Mouse (Mus musculus) stomach, embryonic 16.5 days (tissue): ENCODE results near the gene Olfr99. TPM values are rescaled to one million over a fixed set of nuclear protein-coding genes. Genes with fewer than 3 reads are reported as not detected.
"Not testable (repeated sequence)": the region's sequence is repeated elsewhere in the genome, so short reads cannot be mapped to it uniquely, and the experiment has no call there.

Source experiments
- ATAC-seq: fragments of 200-750 bp; cut with Nextera tagmentation; 2 replicates; pipeline ENCODE4 v1.8.0; 2017; ENCODE audit warnings: moderate number of reproducible peaks, moderate TSS enrichment; ENCODE audit not compliant: insufficient read depth, low FRiP score
- H3K27ac ChIP-seq: fragments of 300-500 bp; sonication (generic); 2 replicates; pipeline ENCODE4 v1.5.1; 2014; ENCODE audit warnings: low read length
- H3K27me3 ChIP-seq: fragments of 300-500 bp; sonication (generic); 2 replicates; pipeline ENCODE4 v1.6.1; 2014; ENCODE audit warnings: low read length, control low read depth, mixed read lengths; ENCODE audit not compliant: control insufficient read depth, insufficient read depth
- H3K36me3 ChIP-seq: fragments of 300-500 bp; sonication (generic); 2 replicates; pipeline ENCODE4 v1.6.1; 2014; ENCODE audit warnings: low read length; ENCODE audit not compliant: control insufficient read depth, insufficient read depth
- H3K4me1 ChIP-seq: fragments of 300-500 bp; sonication (generic); 2 replicates; pipeline ENCODE4 v1.6.1; 2014; ENCODE audit warnings: low read length, control low read depth, mixed read lengths; ENCODE audit not compliant: control insufficient read depth, insufficient read depth
- H3K4me2 ChIP-seq: fragments of 300-500 bp; sonication (generic); 2 replicates; pipeline ENCODE4 v1.6.1; 2014; ENCODE audit warnings: low read depth, low read length, mixed read lengths
- H3K4me3 ChIP-seq: fragments of 300-500 bp; sonication (generic); replicated peaks from 2 replicates; pipeline ENCODE4 v1.5.1; 2014; ENCODE audit warnings: mild to moderate bottlenecking, low read length
- H3K9ac ChIP-seq: fragments of 300-500 bp; sonication (generic); 2 replicates; pipeline ENCODE4 v1.6.1; 2014; ENCODE audit warnings: low read length
- H3K9me3 ChIP-seq: fragments of 300-500 bp; sonication (generic); replicated peaks from 2 replicates; pipeline ENCODE4 v1.6.1; 2016; ENCODE audit warnings: low read length, control low read depth; ENCODE audit not compliant: control insufficient read depth
- WGBS: fragments of 180-500 bp; shearing (Covaris S2); extraction: QIAGEN DNeasy Blood & Tissue Kit; methylation state at CpG from one replicate; pipeline ENCODE4 v1.1.7; 2014; 5-methylcytosine and 5-hydroxymethylcytosine counted together
- polyA plus RNA-seq: library from polyadenylated mRNA; unstranded; fragments of >200 nt; fragmentation: Nextera tagmentation; extraction: Ambion mirVana; gene quantifications from 2 replicates; pipeline ENCODE4 v1.2.1, GENCODE M21; 2015

The Olfr99 gene
- polyA plus RNA-seq, 1 experiment from 2014 or later = not detected

- peak within 1 kb of the TSS; percentile 67 for H3K9ac ChIP-seq
- peak; percentile 91 for ATAC-seq
- WGBS = 2% methylated on average over 26 of the region's 26 CpGs
These were observed 13.1 kb downstream of the Olfr99 start, which contains the start of gene H2-M3 for GRCm38 (mm10) chr17:37270058-37270701. H2-M3 (plus strand) TSS chr17:37270220.

DNA sequence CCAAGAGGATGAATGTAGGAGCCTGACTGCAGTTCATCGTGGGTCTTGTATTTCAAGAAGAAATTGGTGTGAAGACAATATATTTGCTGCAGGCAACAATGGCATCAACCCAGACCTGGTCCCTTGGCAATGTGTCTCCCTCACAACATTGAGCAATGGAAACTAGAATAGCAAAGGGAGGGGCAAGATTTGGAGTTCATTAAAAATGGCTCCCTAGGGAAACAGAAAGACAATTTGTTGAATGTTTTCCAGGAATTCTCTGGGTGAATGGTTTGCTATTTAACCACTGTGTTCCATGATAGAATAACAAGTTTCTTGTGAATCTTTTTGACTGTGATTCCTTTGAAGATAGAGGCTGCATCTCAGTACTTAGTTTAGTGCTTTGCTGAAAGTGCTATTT lies 19.6 kb downstream of the Olfr99 start, which contains the start of gene Olfr98:
TSS of gene Olfr98 (minus strand) at position 124 of the 400 bp plus-strand sequence.
- H3K4me1 ChIP-seq = no peaks in the 10 kb centered on the region
- H3K4me2 ChIP-seq = no peak within 1 kb of the TSS
- 90% methylated on average over 1 of the region's 1 CpGs for WGBS
- no peaks in the 10 kb centered on the region for H3K9me3 ChIP-seq
- H3K36me3 ChIP-seq = no peaks in the 10 kb centered on the region
- ATAC-seq = no peak
- H3K9ac ChIP-seq = no peak within 1 kb of the TSS
- no peak within 1 kb of the TSS for H3K4me3 ChIP-seq
- no peaks in the 10 kb centered on the region for H3K27me3 ChIP-seq
- no peak within 1 kb of the TSS for H3K27ac ChIP-seq

More at GRCm38 (mm10) chr17:37270058-37270701, 13.1 kb downstream of the Olfr99 start, which contains the start of gene H2-M3:
- Histone ChIP-seq H3K9me3 (no peaks in the 10 kb centered on the region), H3K4me2 (peak within 1 kb of the TSS; percentile 94), H3K36me3 (no peaks in the 10 kb centered on the region), H3K4me1 (no peaks in the 10 kb centered on the region), H3K4me3 (peak within 1 kb of the TSS; percentile 66), H3K27me3 (no peaks in the 10 kb centered on the region), H3K27ac (no peak within 1 kb of the TSS)

DNA sequence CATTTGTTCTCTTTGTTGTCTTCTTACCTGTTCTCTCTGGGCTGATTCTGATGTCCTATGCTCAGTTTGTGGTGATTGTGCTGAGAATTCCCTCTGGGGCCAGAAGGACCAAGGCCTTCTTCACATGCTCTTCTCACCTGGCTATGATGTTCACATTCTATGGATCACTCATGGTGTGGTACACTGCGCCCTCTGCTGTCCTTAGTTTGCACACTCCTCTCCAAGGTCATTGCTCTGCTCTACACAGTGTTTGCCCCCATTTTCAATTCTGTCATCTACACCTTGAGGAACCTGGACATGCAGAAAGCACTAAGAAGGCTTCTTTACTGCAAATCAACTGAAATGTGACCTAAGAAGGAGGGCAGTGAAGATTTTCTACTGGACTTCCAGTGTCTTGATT lies 32.7 kb downstream of the Olfr99 start:
- WGBS = 12% methylated on average over 1 of the region's 1 CpGs
- H3K4me2 ChIP-seq = no peak overlapping the region
- peak; percentile 50; the same call in 1 of the 2 replicates for ATAC-seq
- no peak overlapping the region for H3K4me3 ChIP-seq
- no peak overlapping the region for H3K27ac ChIP-seq
- H3K36me3 ChIP-seq = no peaks in the 10 kb centered on the region
- no peaks in the 10 kb centered on the region for H3K4me1 ChIP-seq
- H3K27me3 ChIP-seq = no peaks in the 10 kb centered on the region
- H3K9ac ChIP-seq = no peak overlapping the region
- no peaks in the 10 kb centered on the region for H3K9me3 ChIP-seq

- Histone ChIP-seq H3K4me2 (no peak overlapping the region), H3K9ac (no peak overlapping the region), H3K27me3 (no peaks in the 10 kb centered on the region), H3K4me3 (no peak overlapping the region), H3K27ac (no peak overlapping the region), H3K36me3 (no peaks in the 10 kb centered on the region), H3K9me3 (no peaks in the 10 kb centered on the region), H3K4me1 (no peaks in the 10 kb centered on the region)
- no peak for ATAC-seq
These were observed 33.8 kb downstream of the Olfr99 start for GRCm38 (mm10) chr17:37249460-37249859.

- H3K9me3 ChIP-seq = no peaks in the 10 kb centered on the region
- H3K27ac ChIP-seq = no peak overlapping the region
These were observed 36.5 kb downstream of the Olfr99 start for GRCm38 (mm10) chr17:37246715-37247114.

GRCm38 (mm10) chr17:37242198-37242597 lies 41.1 kb downstream of the Olfr99 start:
- Histone ChIP-seq H3K4me2 (no peak overlapping the region), H3K9ac (no peak overlapping the region), H3K4me1 (no peaks in the 10 kb centered on the region), H3K9me3 (0 out of 2 replicates have a peak, but pooled peaks cover 6% of the 10 kb centered on the region), H3K36me3 (no peaks in the 10 kb centered on the region), H3K4me3 (no peak overlapping the region), H3K27ac (no peak overlapping the region), H3K27me3 (no peaks in the 10 kb centered on the region)
- 11% methylated on average over 3 of the region's 3 CpGs for WGBS
- peak; percentile 62; the same call in 1 of the 2 replicates for ATAC-seq

More at GRCm38 (mm10) chr17:37246715-37247114, 36.5 kb downstream of the Olfr99 start:
- no peak overlapping the region for H3K4me3 ChIP-seq
- H3K36me3 ChIP-seq = no peaks in the 10 kb centered on the region
- no peak for ATAC-seq
- H3K9ac ChIP-seq = no peak overlapping the region
- WGBS = 32% methylated on average over 5 of the region's 5 CpGs
- H3K4me1 ChIP-seq = no peaks in the 10 kb centered on the region
- H3K27me3 ChIP-seq = no peaks in the 10 kb centered on the region
- no peak overlapping the region for H3K4me2 ChIP-seq

DNA sequence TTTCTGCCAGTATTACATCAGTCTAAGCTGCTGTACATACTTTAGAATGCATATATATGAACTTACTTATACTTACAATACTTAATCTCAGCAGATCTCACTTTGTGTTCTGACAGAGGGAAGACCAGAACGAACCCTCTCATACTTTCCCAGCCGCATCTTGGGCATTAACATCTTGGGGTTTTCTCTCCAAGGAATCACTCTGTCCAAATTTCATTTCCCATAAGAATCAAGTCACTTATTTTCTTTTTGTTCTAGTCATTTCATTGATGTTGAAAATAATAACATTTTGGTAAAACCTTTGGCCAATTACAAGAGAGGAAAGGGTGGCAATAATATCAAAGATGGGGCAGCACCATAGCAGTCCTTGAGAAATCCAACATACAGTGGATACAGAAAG lies 46.0 kb downstream of the Olfr99 start, which contains the start of gene Olfr97:
TSS of gene Olfr97 (minus strand) at position 101 of the 400 bp plus-strand sequence.
- H3K27me3 ChIP-seq, H3K4me1 ChIP-seq, H3K9me3 ChIP-seq, H3K27ac ChIP-seq, ATAC-seq, H3K9ac ChIP-seq, H3K36me3 ChIP-seq, H3K4me2 ChIP-seq, H3K4me3 ChIP-seq: not testable (repeated sequence)
- 88% methylated on average over 2 of the region's 2 CpGs for WGBS

Other genes with a start within 250 kb of the Olfr99 start
- gene Gabbr1, start 237.5 kb downstream of the Olfr99 start, polyA plus RNA-seq = 7.2 and 7.5 TPM in 2 replicates
- not detected in 2 replicates for gene Olfr90, start 195.0 kb downstream of the Olfr99 start, polyA plus RNA-seq
- gene Olfr91, start 185.2 kb downstream of the Olfr99 start, polyA plus RNA-seq = not detected in 2 replicates
- gene Olfr92, start 163.4 kb downstream of the Olfr99 start, polyA plus RNA-seq = not detected in 2 replicates
- not detected in 2 replicates for gene Olfr93, start 122.0 kb downstream of the Olfr99 start, polyA plus RNA-seq
- not detected in 2 replicates for gene Ubd, start 89.6 kb downstream of the Olfr99 start, polyA plus RNA-seq
- not detected in 2 replicates for gene Olfr94, start 82.5 kb downstream of the Olfr99 start, polyA plus RNA-seq
- not detected in 2 replicates for gene Olfr95, start 70.3 kb downstream of the Olfr99 start, polyA plus RNA-seq
- not detected in 2 replicates for gene Olfr96, start 63.3 kb downstream of the Olfr99 start, polyA plus RNA-seq
- gene Olfr97, start 46.1 kb downstream of the Olfr99 start, polyA plus RNA-seq = not detected in 2 replicates
- gene Olfr98, start 19.7 kb downstream of the Olfr99 start, polyA plus RNA-seq = not detected in 2 replicates
- gene H2-M3, start 13.2 kb downstream of the Olfr99 start, polyA plus RNA-seq = 3.2 and 4.0 TPM in 2 replicates
- gene Olfr101, start 20.9 kb upstream of the Olfr99 start, polyA plus RNA-seq = not detected in 2 replicates
- not detected in 2 replicates for gene Olfr102, start 33.6 kb upstream of the Olfr99 start, polyA plus RNA-seq
- not detected in 2 replicates for gene Olfr103, start 56.2 kb upstream of the Olfr99 start, polyA plus RNA-seq
- gene Olfr104-ps, start 76.1 kb upstream of the Olfr99 start, polyA plus RNA-seq = not detected in 2 replicates
- gene Olfr105-ps, start 95.6 kb upstream of the Olfr99 start, polyA plus RNA-seq = not detected in 2 replicates
- gene Olfr106-ps, start 106.9 kb upstream of the Olfr99 start, polyA plus RNA-seq = not detected in 2 replicates
- not detected in 2 replicates for gene Olfr107, start 115.8 kb upstream of the Olfr99 start, polyA plus RNA-seq
- not detected in 2 replicates for gene Olfr108, start 162.0 kb upstream of the Olfr99 start, polyA plus RNA-seq
- not detected in 2 replicates for gene Olfr109, start 175.5 kb upstream of the Olfr99 start, polyA plus RNA-seq
- not detected in 2 replicates for gene H2-M2, start 200.1 kb upstream of the Olfr99 start, polyA plus RNA-seq
- not detected in 2 replicates for gene Olfr110, start 209.0 kb upstream of the Olfr99 start, polyA plus RNA-seq
- not detected in 2 replicates for gene Olfr111, start 224.6 kb upstream of the Olfr99 start, polyA plus RNA-seq